ENCODE assay signal across 17 mouse cellular contexts in genomic region chr17:30340495-30341126, GRCm38 (mm10).
A peak's percentile ranks its signal among the peaks of the same experiment; 100 is the strongest.
DNase-seq lines count a peak whose midpoint lies in the region; ATAC-seq lines count a peak whose summit lies in the region.
"Had no signal": no experiment of that assay in that cellular context is flagged by ENCODE, and none has a peak within 500 bp of the region (broad histone marks: within the 10 kb centered on the region; RNA-seq: fewer than 3 reads in every experiment).

No protein-coding gene starts in this region.

- no peak overlapping the region for H3K4me3 ChIP-seq in intestine, embryonic 15.5 days (replicated peaks)
- no peak overlapping the region for H3K4me3 ChIP-seq in intestine, embryonic 16.5 days (ENCODE audit: low read length)
- no peak overlapping the region for H3K4me3 ChIP-seq in midbrain, embryonic 10.5 days
- no peak overlapping the region for H3K4me3 ChIP-seq in neural tube, embryonic 14.5 days (ENCODE audit: low read depth, low read length)
- H3K4me3 ChIP-seq: heart, embryonic 13.5 days; left cerebral cortex, adult 2 months; limb, embryonic 12.5 days had no signal

- H3K27ac ChIP-seq in intestine, embryonic 15.5 days: no peak overlapping the region
- H3K27ac ChIP-seq in intestine, embryonic 16.5 days (ENCODE audit: low read length): no peak overlapping the region
- 0 out of 2 replicates have a peak overlapping the region, but pooled peaks have one; percentile 42 for H3K27ac ChIP-seq in midbrain, embryonic 10.5 days (replicated peaks)
- peak overlapping the region; percentile 66 for H3K27ac ChIP-seq in neural tube, embryonic 14.5 days (ENCODE audit: low read depth, low read length)
- H3K27ac ChIP-seq: heart, embryonic 13.5 days; left cerebral cortex, adult 2 months; limb, embryonic 12.5 days had no signal

- 0 out of 2 replicates have a peak, but pooled peaks have one; percentile 41 for ATAC-seq in intestine, embryonic 15.5 days
- no peak for ATAC-seq in intestine, embryonic 16.5 days
- ATAC-seq in neural tube, embryonic 14.5 days (ENCODE audit: low read depth): peak; percentile 56; the same call in 1 of the 2 replicates
- no peak for ATAC-seq in CD4-positive, CD25-positive, alpha-beta regulatory T cell, adult 4 months
- ATAC-seq: activated CD4-positive, CD25-positive, alpha-beta regulatory T cell, adult 4 months had no signal

- H3K4me2 ChIP-seq in intestine, embryonic 15.5 days (replicated peaks): no peak overlapping the region
- no peak overlapping the region for H3K4me2 ChIP-seq in intestine, embryonic 16.5 days (ENCODE audit: low read depth, low read length)
- no peak overlapping the region for H3K4me2 ChIP-seq in neural tube, embryonic 14.5 days (ENCODE audit: low read depth, low read length)
- H3K4me2 ChIP-seq: heart, embryonic 13.5 days; limb, embryonic 12.5 days had no signal

- DNase-seq in brain, embryonic 18.5 days (ENCODE audit: low read depth, low spot score): peak; percentile 8
- no peak for DNase-seq in midbrain, embryonic 10.5 days (ENCODE audit: low spot score)
- DNase-seq in frontal cortex, postnatal 14 days (ENCODE audit: low spot score in 2 of 2): no peak
- no peak for DNase-seq in spleen, postnatal 36 days (ENCODE audit: low spot score in 2 of 2)
- DNase-seq: cerebellum, adult 11-12 months; heart, postnatal 4 days; lung, postnatal 14 days; right cerebral cortex, postnatal 14 days; thymus, postnatal 36 days had no signal

- WGBS in intestine, embryonic 15.5 days: 62% methylated on average over 13 of the region's 13 CpGs
- 64% methylated on average over 13 of the region's 13 CpGs for WGBS in intestine, embryonic 16.5 days
- 87% methylated on average over 13 of the region's 13 CpGs for WGBS in midbrain, embryonic 10.5 days
- WGBS in neural tube, embryonic 14.5 days: 32% methylated on average over 13 of the region's 13 CpGs

- no peaks in the 10 kb centered on the region for H3K27me3 ChIP-seq in intestine, embryonic 15.5 days (replicated peaks)
- H3K27me3 ChIP-seq in intestine, embryonic 16.5 days (replicated peaks; ENCODE audit: control insufficient read depth, insufficient read depth, low read length): no peaks in the 10 kb centered on the region
- no peaks in the 10 kb centered on the region for H3K27me3 ChIP-seq in midbrain, embryonic 10.5 days (ENCODE audit: low read depth, poor library complexity, severe bottlenecking)
- H3K27me3 ChIP-seq in neural tube, embryonic 14.5 days (ENCODE audit: control insufficient read depth, insufficient read depth, low read length): no peaks in the 10 kb centered on the region
- H3K27me3 ChIP-seq: heart, embryonic 13.5 days; limb, embryonic 12.5 days had no signal

- H3K9ac ChIP-seq in intestine, embryonic 15.5 days: no peak overlapping the region
- no peak overlapping the region for H3K9ac ChIP-seq in intestine, embryonic 16.5 days (ENCODE audit: low read depth, low read length)
- no peak overlapping the region for H3K9ac ChIP-seq in neural tube, embryonic 14.5 days (replicated peaks; ENCODE audit: low read depth, low read length)
- H3K9ac ChIP-seq: heart, embryonic 13.5 days; limb, embryonic 12.5 days had no signal

- H3K36me3 ChIP-seq in intestine, embryonic 15.5 days: no peaks in the 10 kb centered on the region
- no peaks in the 10 kb centered on the region for H3K36me3 ChIP-seq in intestine, embryonic 16.5 days (ENCODE audit: control insufficient read depth, insufficient read depth, low read length)
- no peaks in the 10 kb centered on the region for H3K36me3 ChIP-seq in midbrain, embryonic 10.5 days
- H3K36me3 ChIP-seq in neural tube, embryonic 14.5 days (ENCODE audit: control insufficient read depth, insufficient read depth, low read length): no peaks in the 10 kb centered on the region
- H3K36me3 ChIP-seq: heart, embryonic 13.5 days; limb, embryonic 12.5 days had no signal

- no peaks in the 10 kb centered on the region for H3K4me1 ChIP-seq in intestine, embryonic 15.5 days (replicated peaks)
- H3K4me1 ChIP-seq in intestine, embryonic 16.5 days (ENCODE audit: control insufficient read depth, insufficient read depth, low read length): peaks cover 3% of the 10 kb centered on the region; the same call in 1 of the 2 replicates
- H3K4me1 ChIP-seq in midbrain, embryonic 10.5 days: peaks cover 39% of the 10 kb centered on the region
- H3K4me1 ChIP-seq in neural tube, embryonic 14.5 days (ENCODE audit: control insufficient read depth, insufficient read depth, low read length): peaks cover 10% of the 10 kb centered on the region; the same call in 1 of the 2 replicates

- no peaks in the 10 kb centered on the region for H3K9me3 ChIP-seq in intestine, embryonic 15.5 days
- H3K9me3 ChIP-seq in intestine, embryonic 16.5 days (ENCODE audit: control insufficient read depth, low read length): no peaks in the 10 kb centered on the region; the same call in 1 of the 2 replicates
- H3K9me3 ChIP-seq in midbrain, embryonic 10.5 days (replicated peaks): no peaks in the 10 kb centered on the region
- H3K9me3 ChIP-seq in neural tube, embryonic 14.5 days (ENCODE audit: control insufficient read depth, low read length): no peaks in the 10 kb centered on the region
- H3K9me3 ChIP-seq: heart, embryonic 13.5 days; limb, embryonic 12.5 days had no signal

Comparison
In these comparisons a context has a peak if more than half of its experiments do, and no peak if none do; other contexts are left out.
1. ATAC-seq: peak in intestine, embryonic 15.5 days (single experiment) and neural tube, embryonic 14.5 days (single experiment); none in intestine, embryonic 16.5 days (single experiment) and CD4-positive, CD25-positive, alpha-beta regulatory T cell, adult 4 months (single experiment).
2. H3K27ac ChIP-seq: peak in midbrain, embryonic 10.5 days (single experiment) and neural tube, embryonic 14.5 days (single experiment); none in intestine, embryonic 15.5 days (single experiment) and intestine, embryonic 16.5 days (single experiment).